Mouse (Mus musculus) lung, postnatal 0 days (tissue): ENCODE results near the gene Lce1f. TPM values are rescaled to one million over a fixed set of nuclear protein-coding genes. Genes with fewer than 3 reads are reported as not detected.

Experiments
- ATAC-seq: fragments of 200-750 bp; cut with Nextera tagmentation; 2 replicates; pipeline ENCODE4 v1.8.0; 2017; ENCODE audit warnings: moderate library complexity
- DNase-seq: peaks from one replicate; pipeline ENCODE4 v3.0.0-alpha.2; 2016; ENCODE audit warnings: low spot score
- H3K27ac ChIP-seq: fragments of 300-500 bp; sonication (generic); 2 replicates; pipeline ENCODE4 v1.5.1; 2014; ENCODE audit warnings: antibody characterized with exemption, mild to moderate bottlenecking, low read length, mixed read lengths
- H3K27me3 ChIP-seq: fragments of 300-500 bp; sonication (generic); replicated peaks from 2 replicates; pipeline ENCODE4 v1.6.1; 2014; ENCODE audit warnings: low read length, mixed read lengths; ENCODE audit not compliant: insufficient read depth
- H3K36me3 ChIP-seq: fragments of 300-500 bp; sonication (generic); 2 replicates; pipeline ENCODE4 v1.6.1; 2014; ENCODE audit warnings: low read length, mixed read lengths; ENCODE audit not compliant: insufficient read depth
- H3K4me1 ChIP-seq: fragments of 300-500 bp; sonication (generic); 2 replicates; pipeline ENCODE4 v1.6.1; 2014; ENCODE audit warnings: antibody characterized with exemption, low read depth, low read length, mixed read lengths; ENCODE audit not compliant: insufficient read depth
- H3K4me2 ChIP-seq: fragments of 300-500 bp; sonication (generic); replicated peaks from 2 replicates; pipeline ENCODE4 v1.6.1; 2014; ENCODE audit warnings: low read depth, mild to moderate bottlenecking, low read length, moderate library complexity, mixed read lengths
- H3K4me3 ChIP-seq: fragments of 300-500 bp; sonication (generic); 2 replicates; pipeline ENCODE4 v1.5.1; 2014; ENCODE audit warnings: low read depth, low read length
- H3K9ac ChIP-seq: fragments of 300-500 bp; sonication (generic); replicated peaks from 2 replicates; pipeline ENCODE4 v1.6.1; 2014; ENCODE audit warnings: low read depth, mild to moderate bottlenecking
- H3K9me3 ChIP-seq: fragments of 300-500 bp; sonication (generic); 2 replicates; pipeline ENCODE4 v1.6.1; 2016; ENCODE audit warnings: low read length, mixed read lengths
- CTCF ChIP-seq: IDR thresholded peaks from 2 replicates; pipeline ENCODE4 v1.5.1; 2016; ENCODE audit warnings: antibody characterized with exemption, mild to moderate bottlenecking
- EP300 ChIP-seq: IDR thresholded peaks from 2 replicates; pipeline ENCODE4 v1.6.1; 2016; ENCODE audit warnings: antibody characterized with exemption, mild to moderate bottlenecking, control low read depth
- WGBS: fragments of 180-500 bp; shearing (Covaris S2); extraction: QIAGEN DNeasy Blood & Tissue Kit; methylation state at CpG from one replicate; pipeline ENCODE4 v1.1.7; 2014; 5-methylcytosine and 5-hydroxymethylcytosine counted together
- polyA plus RNA-seq: library from polyadenylated mRNA; unstranded; fragments of >200 nt; fragmentation: Nextera tagmentation; extraction: Ambion mirVana; gene quantifications from 2 replicates; pipeline ENCODE4 v1.2.1, GENCODE M21; 2015

Gene Lce1f
- not detected in 2 replicates for polyA plus RNA-seq

GRCm38 (mm10) chr3:92720250-92720649 is at the start of gene Lce1f:
Gene Lce1f, minus strand, starts transcription at chr3:92720350.
- ATAC-seq (no peak), DNase-seq (no peak)
- Histone ChIP-seq H3K4me3 (no peak within 1 kb of the TSS), H3K9me3 (no peaks in the 10 kb centered on the region), H3K36me3 (no peaks in the 10 kb centered on the region), H3K27ac (no peak within 1 kb of the TSS), H3K4me2 (no peak within 1 kb of the TSS), H3K4me1 (no peaks in the 10 kb centered on the region), H3K9ac (no peak within 1 kb of the TSS), H3K27me3 (no peaks in the 10 kb centered on the region)
- 67% methylated on average over 3 of the region's 3 CpGs for WGBS
- TF ChIP-seq EP300 (no peak), CTCF (no peak)

GRCm38 (mm10) chr3:92764965-92765364 is 44.8 kb upstream of the Lce1f start, which contains the start of gene Lce1h:
Gene Lce1h, minus strand, starts transcription at chr3:92765065.
- no peak for ATAC-seq
- 74% methylated on average over 1 of the region's 1 CpGs for WGBS
- no peaks in the 10 kb centered on the region for H3K4me1 ChIP-seq

GRCm38 (mm10) chr3:92753197-92753596 is 33.0 kb upstream of the Lce1f start:
- Histone ChIP-seq H3K9ac (no peak overlapping the region), H3K4me2 (no peak overlapping the region), H3K36me3 (no peaks in the 10 kb centered on the region), H3K9me3 (no peaks in the 10 kb centered on the region), H3K4me1 (no peaks in the 10 kb centered on the region), H3K4me3 (no peak overlapping the region), H3K27ac (no peak overlapping the region), H3K27me3 (no peaks in the 10 kb centered on the region)
- DNase-seq: no peak
- 34% methylated on average over 3 of the region's 3 CpGs for WGBS
- ATAC-seq: no peak
- TF ChIP-seq EP300: no peak
- TF ChIP-seq CTCF: no peak

More at GRCm38 (mm10) chr3:92764965-92765364, 44.8 kb upstream of the Lce1f start, which contains the start of gene Lce1h:
- H3K4me3 ChIP-seq: no peak within 1 kb of the TSS
- DNase-seq: no peak
- H3K36me3 ChIP-seq: no peaks in the 10 kb centered on the region
- H3K27ac ChIP-seq: no peak within 1 kb of the TSS
- H3K9me3 ChIP-seq: no peaks in the 10 kb centered on the region
- TF ChIP-seq CTCF (no peak), EP300 (no peak)
- H3K4me2 ChIP-seq: no peak within 1 kb of the TSS
- no peaks in the 10 kb centered on the region for H3K27me3 ChIP-seq
- no peak within 1 kb of the TSS for H3K9ac ChIP-seq

- H3K36me3 ChIP-seq: no peaks in the 10 kb centered on the region
- 65% methylated on average over 1 of the region's 1 CpGs for WGBS
- ATAC-seq (no peak), DNase-seq (no peak)
- TF ChIP-seq CTCF: no peak
- no peak for TF ChIP-seq EP300
- H3K9me3 ChIP-seq: no peaks in the 10 kb centered on the region
- no peak within 1 kb of the TSS for H3K27ac ChIP-seq
- H3K27me3 ChIP-seq: no peaks in the 10 kb centered on the region
- H3K4me1 ChIP-seq: no peaks in the 10 kb centered on the region
- no peak within 1 kb of the TSS for H3K4me3 ChIP-seq
- no peak within 1 kb of the TSS for H3K4me2 ChIP-seq
- no peak within 1 kb of the TSS for H3K9ac ChIP-seq
These were observed 32.1 kb upstream of the Lce1f start, which contains the start of gene Lce1g for GRCm38 (mm10) chr3:92752238-92752637. Gene Lce1g, minus strand, starts transcription at chr3:92752338.

- ATAC-seq (no peak), DNase-seq (no peak)
- Histone ChIP-seq H3K4me1 (no peaks in the 10 kb centered on the region), H3K4me2 (no peak within 1 kb of the TSS), H3K27me3 (no peaks in the 10 kb centered on the region), H3K9me3 (no peaks in the 10 kb centered on the region), H3K36me3 (no peaks in the 10 kb centered on the region), H3K4me3 (no peak within 1 kb of the TSS), H3K27ac (no peak within 1 kb of the TSS), H3K9ac (no peak within 1 kb of the TSS)
- TF ChIP-seq CTCF (no peak), EP300 (no peak)
- 64% methylated on average over 1 of the region's 1 CpGs for whole genome bisulfite sequencing
These were observed 18.8 kb upstream of the Lce1f start, which contains the start of gene Gm38119 for GRCm38 (mm10) chr3:92738996-92739395. Gene Gm38119, minus strand, starts transcription at chr3:92739096.

- no peaks in the 10 kb centered on the region for H3K27me3 ChIP-seq
- no peak overlapping the region for H3K27ac ChIP-seq
- no peak for TF ChIP-seq EP300
- H3K36me3 ChIP-seq: no peaks in the 10 kb centered on the region
- H3K9me3 ChIP-seq: no peaks in the 10 kb centered on the region
- no peak overlapping the region for H3K4me2 ChIP-seq
- no peak overlapping the region for H3K4me3 ChIP-seq
- H3K4me1 ChIP-seq: no peaks in the 10 kb centered on the region
- 74% methylated on average over 5 of the region's 5 CpGs for WGBS
- no peak overlapping the region for H3K9ac ChIP-seq
- DNase-seq (no peak), ATAC-seq (no peak)
These were observed 2.5 kb upstream of the Lce1f start for GRCm38 (mm10) chr3:92722631-92723030.

GRCm38 (mm10) chr3:92715122-92715521 is 5.0 kb downstream of the Lce1f start:
- ATAC-seq: no peak
- H3K9me3 ChIP-seq: no peaks in the 10 kb centered on the region
- H3K4me3 ChIP-seq: no peak overlapping the region
- H3K27me3 ChIP-seq: no peaks in the 10 kb centered on the region
- peak; percentile 24; the same call in 1 of the 2 replicates for TF ChIP-seq CTCF
- TF ChIP-seq EP300: no peak
- H3K36me3 ChIP-seq: no peaks in the 10 kb centered on the region
- H3K4me2 ChIP-seq: no peak overlapping the region
- DNase-seq: no peak
- H3K4me1 ChIP-seq: no peaks in the 10 kb centered on the region
- no peak overlapping the region for H3K9ac ChIP-seq
- H3K27ac ChIP-seq: no peak overlapping the region
